Mouse (Mus musculus): ENCODE measurements around the gene Arpc1a. TPM values are rescaled to one million over a fixed set of nuclear protein-coding genes. Genes with fewer than 3 reads are reported as not detected.
"Not testable (repeated sequence)": the region's sequence is repeated elsewhere in the genome, so short reads cannot be mapped to it uniquely, and the experiment has no call there.

The Arpc1a gene
- polyA plus RNA-seq (2012; rRNA removed), result 214 and 221 TPM in 2 replicates

- H3K4me3 ChIP-seq (replicated peaks; ENCODE audit: insufficient read depth, low read depth, low read length), result peak within 1 kb of the TSS; percentile 66
- under 1% methylated on average over 54 of the region's 54 CpGs for WGBS
- peak within 1 kb of the TSS; percentile 45 for H3K27ac ChIP-seq (ENCODE audit: insufficient read depth, low read length)
- H3K4me1 ChIP-seq (ENCODE audit: control insufficient read depth, insufficient read depth, low read length), result no peaks in the 10 kb centered on the region; the same call in 1 of the 2 replicates
- H3K27me3 ChIP-seq (ENCODE audit: control insufficient read depth, insufficient read depth, low read length), result no peaks in the 10 kb centered on the region
- TF ChIP-seq POLR2A (IDR thresholded peaks at IDR 0.05; ENCODE audit: borderline replicate concordance, insufficient read depth, low read length) (peak; percentile 77), CTCF (IDR thresholded peaks at IDR 0.05; ENCODE audit: borderline replicate concordance, insufficient read depth, low read depth, low read length) (no peak)
- DNase-seq, result peak; percentile 91 to 95
Observed at GRCm38 (mm10) chr5:145083632-145084451, at the start of gene Arpc1a, which contains the start of gene Kpna7. Arpc1a (plus strand) TSS chr5:145083830. Kpna7 (minus strand) TSS chr5:145084030.

DNA sequence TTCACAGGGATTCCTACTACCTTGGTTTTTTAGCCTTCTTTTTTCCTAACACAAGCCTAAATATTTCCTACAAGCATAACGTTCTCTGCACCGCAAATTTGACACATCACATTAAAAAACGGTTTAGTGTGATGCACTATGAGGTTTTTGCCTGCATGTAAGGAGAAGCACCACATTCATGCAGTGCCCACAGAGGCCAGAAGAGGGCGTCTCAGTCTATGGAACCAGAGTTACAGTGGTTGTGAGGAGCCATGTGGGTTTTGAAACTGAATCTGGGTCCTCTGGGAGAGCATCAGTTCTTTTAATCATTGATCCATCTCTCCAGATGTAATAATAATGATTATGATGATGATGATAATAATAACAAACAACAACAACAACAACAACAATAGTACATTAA lies 42.0 kb upstream of the Arpc1a start:
- DNase-seq, result no peak
- WGBS, result 42% methylated on average over 4 of the region's 4 CpGs
- no peak overlapping the region for H3K4me3 ChIP-seq (replicated peaks; ENCODE audit: insufficient read depth, low read depth, low read length)
- no peak overlapping the region for H3K27ac ChIP-seq (ENCODE audit: insufficient read depth, low read length)
- no peaks in the 10 kb centered on the region for H3K27me3 ChIP-seq (ENCODE audit: control insufficient read depth, insufficient read depth, low read length)
- TF ChIP-seq CTCF (IDR thresholded peaks at IDR 0.05; ENCODE audit: borderline replicate concordance, insufficient read depth, low read depth, low read length), result no peak
- no peaks in the 10 kb centered on the region for H3K4me1 ChIP-seq (ENCODE audit: control insufficient read depth, insufficient read depth, low read length)

GRCm38 (mm10) chr5:145042690-145043089 lies 40.9 kb upstream of the Arpc1a start, which contains the start of gene 1700018F24Rik:
1700018F24Rik (plus strand) TSS chr5:145042990.
- not testable (repeated sequence) for H3K27me3 ChIP-seq (ENCODE audit: control insufficient read depth, insufficient read depth, low read length); H3K27ac ChIP-seq (ENCODE audit: insufficient read depth, low read length); H3K4me3 ChIP-seq (replicated peaks; ENCODE audit: insufficient read depth, low read depth, low read length); H3K4me1 ChIP-seq (ENCODE audit: control insufficient read depth, insufficient read depth, low read length); DNase-seq
- WGBS, result 83% methylated on average over 3 of the region's 3 CpGs

GRCm38 (mm10) chr5:145054187-145054586 lies 29.4 kb upstream of the Arpc1a start:
- 82% methylated on average over 3 of the region's 3 CpGs for WGBS
- H3K27ac ChIP-seq (ENCODE audit: insufficient read depth, low read length); H3K4me3 ChIP-seq (replicated peaks; ENCODE audit: insufficient read depth, low read depth, low read length); H3K27me3 ChIP-seq (ENCODE audit: control insufficient read depth, insufficient read depth, low read length); DNase-seq; H3K4me1 ChIP-seq (ENCODE audit: control insufficient read depth, insufficient read depth, low read length): not testable (repeated sequence)

- H3K27me3 ChIP-seq (ENCODE audit: control insufficient read depth, insufficient read depth, low read length), result no peaks in the 10 kb centered on the region
- no peak overlapping the region for H3K4me3 ChIP-seq (replicated peaks; ENCODE audit: insufficient read depth, low read depth, low read length)
- TF ChIP-seq CTCF (IDR thresholded peaks at IDR 0.05; ENCODE audit: borderline replicate concordance, insufficient read depth, low read depth, low read length) (no peak), POLR2A (IDR thresholded peaks at IDR 0.05; ENCODE audit: borderline replicate concordance, insufficient read depth, low read length) (no peak)
- no peak overlapping the region for H3K27ac ChIP-seq (ENCODE audit: insufficient read depth, low read length)
- H3K4me1 ChIP-seq (ENCODE audit: control insufficient read depth, insufficient read depth, low read length), result no peaks in the 10 kb centered on the region
- WGBS, result 84% methylated on average over 8 of the region's 8 CpGs
- DNase-seq, result no peak
Observed at GRCm38 (mm10) chr5:145057907-145058306, 25.7 kb upstream of the Arpc1a start.

DNA sequence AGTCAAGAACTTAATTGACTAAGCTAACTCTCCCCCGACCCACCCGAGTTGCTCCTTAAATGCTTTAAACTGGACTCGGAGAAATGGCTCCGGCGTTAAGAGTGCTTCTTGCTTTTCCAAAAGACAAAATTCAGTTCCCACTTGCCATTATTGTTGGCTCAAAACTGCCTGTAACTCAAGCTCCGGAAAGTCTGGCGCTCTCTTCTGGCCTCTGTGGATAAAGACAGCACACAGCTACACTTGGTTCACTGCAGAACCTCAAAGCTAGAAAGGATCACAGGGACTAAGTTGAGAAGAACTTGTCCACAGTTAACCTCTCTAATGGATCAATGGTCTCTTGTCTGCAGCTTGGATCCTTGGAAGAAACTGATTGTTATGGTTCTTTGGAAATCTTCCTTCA lies 24.9 kb upstream of the Arpc1a start:
- WGBS, result 86% methylated on average over 7 of the region's 7 CpGs
- H3K4me1 ChIP-seq (ENCODE audit: control insufficient read depth, insufficient read depth, low read length), result no peaks in the 10 kb centered on the region
- DNase-seq, result no peak
- H3K27ac ChIP-seq (ENCODE audit: insufficient read depth, low read length), result no peak overlapping the region
- no peak for TF ChIP-seq POLR2A (IDR thresholded peaks at IDR 0.05; ENCODE audit: borderline replicate concordance, insufficient read depth, low read length)
- no peaks in the 10 kb centered on the region for H3K27me3 ChIP-seq (ENCODE audit: control insufficient read depth, insufficient read depth, low read length)
- H3K4me3 ChIP-seq (replicated peaks; ENCODE audit: insufficient read depth, low read depth, low read length), result no peak overlapping the region

GRCm38 (mm10) chr5:145059524-145059923 lies 24.1 kb upstream of the Arpc1a start:
- H3K27ac ChIP-seq (ENCODE audit: insufficient read depth, low read length), result no peak overlapping the region
- no peak overlapping the region for H3K4me3 ChIP-seq (replicated peaks; ENCODE audit: insufficient read depth, low read depth, low read length)
- WGBS, result 81% methylated on average over 2 of the region's 2 CpGs
- H3K27me3 ChIP-seq (ENCODE audit: control insufficient read depth, insufficient read depth, low read length), result no peaks in the 10 kb centered on the region
- TF ChIP-seq CTCF (IDR thresholded peaks at IDR 0.05; ENCODE audit: borderline replicate concordance, insufficient read depth, low read depth, low read length), result no peak
- TF ChIP-seq POLR2A (IDR thresholded peaks at IDR 0.05; ENCODE audit: borderline replicate concordance, insufficient read depth, low read length), result no peak
- no peak for DNase-seq
- no peaks in the 10 kb centered on the region for H3K4me1 ChIP-seq (ENCODE audit: control insufficient read depth, insufficient read depth, low read length)

DNA sequence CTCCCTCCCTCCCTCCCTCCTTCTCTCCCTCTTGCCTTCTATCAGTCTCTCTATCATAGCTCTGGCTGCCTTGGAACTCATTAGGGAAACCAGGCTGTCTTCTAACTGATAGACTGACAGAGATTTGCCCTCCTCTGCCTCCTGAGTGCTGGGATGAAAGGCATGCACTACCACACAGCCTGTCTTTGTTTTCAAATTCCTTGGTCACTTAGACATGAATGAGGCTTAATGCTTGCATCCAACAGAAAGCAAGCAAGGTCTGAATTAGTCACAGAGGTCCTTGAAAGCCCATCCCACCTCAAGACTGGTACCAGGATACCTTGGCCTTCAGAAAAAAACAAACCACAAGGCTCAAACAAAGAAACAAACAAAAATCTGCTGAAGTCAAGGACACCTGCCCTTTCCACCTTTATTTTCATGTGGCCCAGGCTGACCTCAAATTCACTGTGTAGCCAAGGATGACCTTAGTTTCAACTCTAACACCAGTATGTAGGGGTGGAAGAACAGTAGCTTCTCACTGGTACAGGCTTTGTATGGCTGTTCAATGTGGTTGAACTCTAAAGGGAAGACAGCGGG lies 18.8 kb upstream of the Arpc1a start:
- H3K27me3 ChIP-seq (ENCODE audit: control insufficient read depth, insufficient read depth, low read length), result no peaks in the 10 kb centered on the region
- TF ChIP-seq POLR2A (IDR thresholded peaks at IDR 0.05; ENCODE audit: borderline replicate concordance, insufficient read depth, low read length), result no peak
- no peak for TF ChIP-seq CTCF (IDR thresholded peaks at IDR 0.05; ENCODE audit: borderline replicate concordance, insufficient read depth, low read depth, low read length)
- H3K4me1 ChIP-seq (ENCODE audit: control insufficient read depth, insufficient read depth, low read length), result no peaks in the 10 kb centered on the region
- no peak overlapping the region for H3K4me3 ChIP-seq (replicated peaks; ENCODE audit: insufficient read depth, low read depth, low read length)
- 94% methylated on average over 1 of the region's 1 CpGs for WGBS
- DNase-seq, result no peak
- H3K27ac ChIP-seq (ENCODE audit: insufficient read depth, low read length), result no peak overlapping the region

All from cerebellum, adult 2 months (tissue).